Mouse (Mus musculus): ENCODE results near the gene Igf2r. TPM values are rescaled to one million over a fixed set of nuclear protein-coding genes. Genes with fewer than 3 reads are reported as not detected.

Igf2r gene
- polyA plus RNA-seq, 1 experiment from 2014 or later = 43.1 TPM

GRCm38 (mm10) chr17:12742151-12742908 lies 27.1 kb downstream of the Igf2r start:
- WGBS = 49% methylated on average over 38 of the region's 38 CpGs
- peaks cover 37% of the 10 kb centered on the region for H3K9me3 ChIP-seq
- no peaks in the 10 kb centered on the region for H3K27me3 ChIP-seq
- peaks cover 94% of the 10 kb centered on the region for H3K36me3 ChIP-seq
- H3K27ac ChIP-seq = peak overlapping the region; percentile 91; the same call in 1 of the 2 replicates
- peak; percentile 34 for ATAC-seq (ENCODE audit: insufficient number of reproducible peaks, insufficient read depth, low FRiP score, low TSS enrichment, low read depth)
- H3K9ac ChIP-seq (replicated peaks) = peak overlapping the region; percentile 70
- H3K4me2 ChIP-seq = peak overlapping the region; percentile 56
- H3K4me3 ChIP-seq (replicated peaks) = peak overlapping the region; percentile 58
- H3K4me1 ChIP-seq (replicated peaks) = peaks cover 51% of the 10 kb centered on the region

GRCm38 (mm10) chr17:12741218-12741968 lies 28.1 kb downstream of the Igf2r start:
- H3K36me3 ChIP-seq = peaks cover 95% of the 10 kb centered on the region
- no peaks in the 10 kb centered on the region for H3K27me3 ChIP-seq
- peaks cover 37% of the 10 kb centered on the region for H3K9me3 ChIP-seq
- H3K4me1 ChIP-seq (replicated peaks) = peaks cover 57% of the 10 kb centered on the region
- peak overlapping the region; percentile 91 for H3K27ac ChIP-seq
- ATAC-seq (ENCODE audit: insufficient number of reproducible peaks, insufficient read depth, low FRiP score, low TSS enrichment, low read depth) = peak; percentile 82
- WGBS = 50% methylated on average over 45 of the region's 45 CpGs
- peak overlapping the region; percentile 70 for H3K9ac ChIP-seq (replicated peaks)
- peak overlapping the region; percentile 58 for H3K4me3 ChIP-seq (replicated peaks)
- H3K4me2 ChIP-seq = peak overlapping the region; percentile 56

- Histone ChIP-seq H3K27me3 (no peaks in the 10 kb centered on the region), H3K4me3 (replicated peaks) (no peak overlapping the region), H3K9ac (replicated peaks) (no peak overlapping the region), H3K36me3 (peaks cover 94% of the 10 kb centered on the region), H3K9me3 (peaks cover 37% of the 10 kb centered on the region), H3K4me1 (replicated peaks) (peaks cover 62% of the 10 kb centered on the region), H3K4me2 (no peak overlapping the region), H3K27ac (peak overlapping the region; percentile 91)
- ATAC-seq (ENCODE audit: insufficient number of reproducible peaks, insufficient read depth, low FRiP score, low TSS enrichment, low read depth) = no peak
- 26% methylated on average over 2 of the region's 2 CpGs for WGBS
These were observed 29.1 kb downstream of the Igf2r start for GRCm38 (mm10) chr17:12740317-12740716.

- H3K27me3 ChIP-seq = no peaks in the 10 kb centered on the region
- H3K9ac ChIP-seq (replicated peaks) = no peak overlapping the region
- peaks cover 61% of the 10 kb centered on the region for H3K4me1 ChIP-seq (replicated peaks)
- H3K36me3 ChIP-seq = peaks cover 86% of the 10 kb centered on the region
- peak overlapping the region; percentile 91 for H3K27ac ChIP-seq
- peaks cover 37% of the 10 kb centered on the region for H3K9me3 ChIP-seq
- 42% methylated on average over 4 of the region's 4 CpGs for WGBS
- no peak for ATAC-seq (ENCODE audit: insufficient number of reproducible peaks, insufficient read depth, low FRiP score, low TSS enrichment, low read depth)
- H3K4me2 ChIP-seq = no peak overlapping the region
- no peak overlapping the region for H3K4me3 ChIP-seq (replicated peaks)
These were observed 29.9 kb downstream of the Igf2r start for GRCm38 (mm10) chr17:12739516-12739915.

GRCm38 (mm10) chr17:12737934-12738333 lies 31.5 kb downstream of the Igf2r start:
- 30% methylated on average over 1 of the region's 1 CpGs for WGBS
- ATAC-seq (ENCODE audit: insufficient number of reproducible peaks, insufficient read depth, low FRiP score, low TSS enrichment, low read depth) = no peak
- 0 out of 2 replicates have a peak overlapping the region, but pooled peaks have one; percentile 59 for H3K27ac ChIP-seq
- H3K4me3 ChIP-seq (replicated peaks) = no peak overlapping the region
- H3K36me3 ChIP-seq = peaks cover 86% of the 10 kb centered on the region
- H3K4me1 ChIP-seq (replicated peaks) = peaks cover 64% of the 10 kb centered on the region
- H3K9me3 ChIP-seq = peaks cover 22% of the 10 kb centered on the region
- no peak overlapping the region for H3K4me2 ChIP-seq
- no peak overlapping the region for H3K9ac ChIP-seq (replicated peaks)
- H3K27me3 ChIP-seq = no peaks in the 10 kb centered on the region

- Histone ChIP-seq H3K9ac (replicated peaks) (no peak overlapping the region), H3K4me2 (peak overlapping the region; percentile 28), H3K27me3 (no peaks in the 10 kb centered on the region), H3K36me3 (peaks cover 86% of the 10 kb centered on the region), H3K4me3 (replicated peaks) (no peak overlapping the region), H3K4me1 (replicated peaks) (peaks cover 50% of the 10 kb centered on the region), H3K9me3 (no peaks in the 10 kb centered on the region), H3K27ac (peak overlapping the region; percentile 84)
- no peak for ATAC-seq (ENCODE audit: insufficient number of reproducible peaks, insufficient read depth, low FRiP score, low TSS enrichment, low read depth)
- 14% methylated on average over 12 of the region's 12 CpGs for WGBS
These were observed 35.1 kb downstream of the Igf2r start for GRCm38 (mm10) chr17:12734205-12734857.

GRCm38 (mm10) chr17:12733128-12733527 lies 36.3 kb downstream of the Igf2r start:
- 96% methylated on average over 6 of the region's 6 CpGs for WGBS
- Histone ChIP-seq H3K27me3 (no peaks in the 10 kb centered on the region), H3K9me3 (no peaks in the 10 kb centered on the region), H3K4me1 (replicated peaks) (peaks cover 47% of the 10 kb centered on the region), H3K9ac (replicated peaks) (no peak overlapping the region), H3K27ac (no peak overlapping the region), H3K4me2 (no peak overlapping the region), H3K4me3 (replicated peaks) (no peak overlapping the region), H3K36me3 (peaks cover 84% of the 10 kb centered on the region)
- no peak for ATAC-seq (ENCODE audit: insufficient number of reproducible peaks, insufficient read depth, low FRiP score, low TSS enrichment, low read depth)

GRCm38 (mm10) chr17:12728536-12728935 lies 40.9 kb downstream of the Igf2r start:
- Histone ChIP-seq H3K9me3 (no peaks in the 10 kb centered on the region), H3K9ac (replicated peaks) (no peak overlapping the region), H3K27me3 (no peaks in the 10 kb centered on the region), H3K27ac (no peak overlapping the region), H3K4me3 (replicated peaks) (no peak overlapping the region), H3K36me3 (peaks cover 72% of the 10 kb centered on the region), H3K4me2 (no peak overlapping the region), H3K4me1 (replicated peaks) (peaks cover 46% of the 10 kb centered on the region)
- 68% methylated on average over 1 of the region's 1 CpGs for WGBS
- ATAC-seq (ENCODE audit: insufficient number of reproducible peaks, insufficient read depth, low FRiP score, low TSS enrichment, low read depth) = no peak

GRCm38 (mm10) chr17:12727748-12728147 lies 41.7 kb downstream of the Igf2r start:
- 87% methylated on average over 3 of the region's 3 CpGs for WGBS
- Histone ChIP-seq H3K9me3 (no peaks in the 10 kb centered on the region), H3K9ac (replicated peaks) (no peak overlapping the region), H3K27ac (0 out of 2 replicates have a peak overlapping the region, but pooled peaks have one; percentile 23), H3K36me3 (peaks cover 64% of the 10 kb centered on the region), H3K4me1 (replicated peaks) (peaks cover 52% of the 10 kb centered on the region), H3K4me3 (replicated peaks) (no peak overlapping the region), H3K4me2 (no peak overlapping the region), H3K27me3 (no peaks in the 10 kb centered on the region)
- no peak for ATAC-seq (ENCODE audit: insufficient number of reproducible peaks, insufficient read depth, low FRiP score, low TSS enrichment, low read depth)

- peak overlapping the region; percentile 11; the same call in 1 of the 2 replicates for H3K4me2 ChIP-seq
- peaks cover 62% of the 10 kb centered on the region for H3K36me3 ChIP-seq
- no peaks in the 10 kb centered on the region for H3K9me3 ChIP-seq
- H3K4me3 ChIP-seq (replicated peaks) = no peak overlapping the region
- peak overlapping the region; percentile 89 for H3K27ac ChIP-seq
- H3K27me3 ChIP-seq = no peaks in the 10 kb centered on the region
- H3K4me1 ChIP-seq (replicated peaks) = peaks cover 65% of the 10 kb centered on the region
- ATAC-seq (ENCODE audit: insufficient number of reproducible peaks, insufficient read depth, low FRiP score, low TSS enrichment, low read depth) = no peak
- 26% methylated on average over 4 of the region's 4 CpGs for WGBS
- no peak overlapping the region for H3K9ac ChIP-seq (replicated peaks)
These were observed 43.6 kb downstream of the Igf2r start for GRCm38 (mm10) chr17:12725871-12726270.
